Mouse (Mus musculus): ENCODE results near the gene 6030408B16Rik. TPM values are rescaled to one million over a fixed set of nuclear protein-coding genes. Genes with fewer than 3 reads are reported as not detected.

Gene 6030408B16Rik
- polyA plus RNA-seq, 1 experiment from 2014 or later: 0.13 TPM

GRCm38 (mm10) chr15:101262502-101262901 lies 30.5 kb upstream of the 6030408B16Rik start:
- Histone ChIP-seq H3K4me2 (ENCODE audit: low read length) (no peak overlapping the region), H3K9me3 (ENCODE audit: control insufficient read depth, low read length) (no peaks in the 10 kb centered on the region), H3K27me3 (replicated peaks; ENCODE audit: control insufficient read depth, insufficient read depth, low read length) (peaks cover 4% of the 10 kb centered on the region), H3K9ac (ENCODE audit: low read depth, low read length) (no peak overlapping the region), H3K4me1 (ENCODE audit: control insufficient read depth, insufficient read depth, low read depth, low read length) (peaks cover 7% of the 10 kb centered on the region), H3K36me3 (ENCODE audit: control insufficient read depth, insufficient read depth, low read length) (no peaks in the 10 kb centered on the region), H3K4me3 (ENCODE audit: low read length) (no peak overlapping the region), H3K27ac (ENCODE audit: low read depth, low read length) (no peak overlapping the region)
- ATAC-seq: no peak
- 60% methylated on average over 5 of the region's 5 CpGs for WGBS

DNA sequence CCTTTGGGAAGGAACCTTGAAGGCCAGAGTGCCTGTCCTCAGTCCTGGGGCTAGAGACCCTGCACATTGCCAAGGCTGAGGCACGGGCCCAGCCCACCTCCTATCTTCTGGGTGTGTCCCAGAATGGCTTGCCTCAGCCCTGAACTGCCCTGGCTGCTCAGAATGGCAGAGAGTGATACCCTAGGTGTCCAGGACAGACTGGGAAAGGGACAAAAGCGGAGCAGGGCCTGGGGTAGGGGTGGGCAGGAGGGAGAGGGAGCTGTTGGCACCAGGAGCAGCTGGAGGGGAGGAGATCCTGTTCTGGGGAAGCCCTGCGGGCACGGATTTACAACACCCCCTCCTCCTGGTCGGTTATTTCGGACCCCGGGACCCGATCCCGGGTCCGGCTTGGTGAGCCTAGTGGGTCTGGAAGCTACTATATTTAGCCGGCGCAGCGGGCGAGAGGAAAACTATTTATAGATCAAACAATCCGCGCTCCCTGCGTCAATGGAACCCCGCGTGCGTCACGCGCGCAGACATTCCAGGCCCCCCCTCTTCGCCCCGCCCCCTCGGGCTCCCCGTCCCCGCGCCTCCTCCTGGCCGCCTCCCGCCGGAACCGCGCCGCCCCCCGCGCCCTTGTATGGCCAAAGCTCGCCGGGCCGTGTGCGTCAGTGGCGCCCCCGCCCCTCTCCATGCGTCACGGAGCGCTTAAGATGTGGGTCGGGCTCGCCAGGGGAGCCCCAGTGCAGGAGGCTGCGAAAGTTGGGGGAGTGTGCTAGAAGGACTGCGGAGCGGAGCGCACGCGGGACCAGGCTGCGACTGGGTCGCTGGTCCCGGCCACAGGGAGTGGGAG lies 26.7 kb upstream of the 6030408B16Rik start:
- no peak overlapping the region; the same call in 1 of the 2 replicates for H3K27ac ChIP-seq (ENCODE audit: low read depth, low read length)
- peak overlapping the region; percentile 54 for H3K4me3 ChIP-seq (ENCODE audit: low read length)
- peaks cover 9% of the 10 kb centered on the region for H3K27me3 ChIP-seq (replicated peaks; ENCODE audit: control insufficient read depth, insufficient read depth, low read length)
- H3K4me2 ChIP-seq (ENCODE audit: low read length): peak overlapping the region; percentile 94
- H3K9me3 ChIP-seq (ENCODE audit: control insufficient read depth, low read length): no peaks in the 10 kb centered on the region
- WGBS: under 1% methylated on average over 43 of the region's 57 CpGs
- peak; percentile 79 for ATAC-seq
- H3K36me3 ChIP-seq (ENCODE audit: control insufficient read depth, insufficient read depth, low read length): peaks cover 5% of the 10 kb centered on the region
- H3K9ac ChIP-seq (ENCODE audit: low read depth, low read length): peak overlapping the region; percentile 50
- H3K4me1 ChIP-seq (ENCODE audit: control insufficient read depth, insufficient read depth, low read depth, low read length): peaks cover 7% of the 10 kb centered on the region

DNA sequence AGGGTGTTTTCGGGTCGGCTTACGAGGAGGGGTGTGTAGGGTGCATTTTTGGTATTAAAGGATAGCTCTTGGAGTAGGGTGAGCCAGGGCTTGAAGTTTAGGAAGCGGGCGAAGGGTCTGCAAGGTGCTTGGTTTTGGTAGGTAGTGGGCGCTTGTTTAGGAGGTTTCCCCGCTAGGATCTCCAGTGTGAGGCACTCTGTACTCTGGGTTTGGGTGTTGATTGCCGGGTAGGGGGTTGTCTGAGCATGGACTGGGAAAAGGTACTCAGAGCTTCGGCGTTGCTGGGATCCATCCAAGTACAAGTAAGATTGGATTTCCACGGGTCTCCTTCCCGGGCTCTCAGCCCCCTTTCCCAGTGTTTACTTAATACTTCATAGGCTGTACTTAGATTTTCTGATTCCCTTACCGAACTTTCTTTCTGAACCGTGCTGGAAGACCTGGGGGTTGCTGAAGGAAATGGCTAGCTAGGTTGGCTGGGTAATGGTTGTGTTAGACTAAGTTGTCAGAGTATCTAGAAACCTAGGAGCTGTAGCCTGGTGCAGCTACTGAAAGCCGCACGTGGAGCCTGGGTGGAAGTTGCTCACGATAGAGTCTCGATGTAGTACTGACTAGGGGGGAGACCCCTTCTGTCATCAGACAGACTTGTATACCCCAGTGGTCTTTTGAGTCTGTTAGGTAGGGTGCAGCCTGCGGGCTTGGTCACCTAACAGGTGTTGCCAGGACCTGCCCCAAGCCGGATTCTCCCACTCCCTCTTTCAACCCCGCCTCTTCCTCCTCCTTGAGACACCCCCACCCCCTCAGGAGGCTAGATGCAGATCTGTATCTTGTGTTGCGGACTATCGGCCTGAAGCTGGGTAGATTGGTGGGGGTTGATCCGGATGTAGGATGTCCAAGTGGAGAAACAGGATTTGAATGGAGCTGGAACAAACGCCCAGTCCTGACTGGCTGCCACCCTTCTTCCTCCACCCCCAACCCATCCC lies 25.7 kb upstream of the 6030408B16Rik start:
- ATAC-seq: no peak
- H3K4me1 ChIP-seq (ENCODE audit: control insufficient read depth, insufficient read depth, low read depth, low read length): peaks cover 7% of the 10 kb centered on the region
- H3K9ac ChIP-seq (ENCODE audit: low read depth, low read length): peak overlapping the region; percentile 50
- no peaks in the 10 kb centered on the region for H3K9me3 ChIP-seq (ENCODE audit: control insufficient read depth, low read length)
- peaks cover 9% of the 10 kb centered on the region for H3K27me3 ChIP-seq (replicated peaks; ENCODE audit: control insufficient read depth, insufficient read depth, low read length)
- H3K27ac ChIP-seq (ENCODE audit: low read depth, low read length): no peak overlapping the region
- peaks cover 5% of the 10 kb centered on the region for H3K36me3 ChIP-seq (ENCODE audit: control insufficient read depth, insufficient read depth, low read length)
- 7% methylated on average over 25 of the region's 25 CpGs for WGBS
- peak overlapping the region; percentile 54 for H3K4me3 ChIP-seq (ENCODE audit: low read length)
- peak overlapping the region; percentile 94 for H3K4me2 ChIP-seq (ENCODE audit: low read length)

DNA sequence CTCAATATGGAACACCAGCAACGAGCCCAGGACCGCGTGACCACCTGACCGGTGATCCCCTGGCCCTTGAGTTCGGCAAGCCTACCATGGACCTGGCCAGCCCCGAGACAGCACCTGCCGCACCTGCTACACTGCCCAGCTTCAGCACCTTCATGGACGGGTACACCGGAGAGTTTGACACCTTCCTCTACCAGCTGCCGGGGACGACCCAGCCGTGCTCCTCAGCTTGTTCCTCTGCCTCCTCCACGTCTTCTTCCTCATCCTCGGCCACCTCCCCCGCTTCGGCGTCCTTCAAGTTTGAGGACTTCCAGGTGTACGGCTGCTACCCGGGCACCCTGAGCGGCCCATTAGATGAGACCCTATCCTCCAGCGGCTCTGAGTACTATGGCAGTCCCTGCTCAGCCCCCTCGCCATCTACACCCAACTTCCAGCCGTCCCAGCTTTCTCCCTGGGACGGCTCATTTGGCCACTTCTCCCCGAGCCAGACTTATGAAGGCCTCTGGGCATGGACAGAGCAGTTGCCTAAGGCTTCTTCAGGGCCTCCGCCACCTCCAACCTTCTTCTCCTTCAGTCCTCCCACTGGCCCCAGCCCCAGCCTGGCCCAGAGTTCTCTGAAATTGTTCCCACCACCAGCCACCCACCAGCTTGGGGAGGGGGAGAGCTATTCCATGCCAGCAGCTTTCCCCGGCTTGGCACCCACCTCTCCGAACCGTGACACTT lies 22.8 kb upstream of the 6030408B16Rik start:
- Histone ChIP-seq H3K9me3 (ENCODE audit: control insufficient read depth, low read length) (no peaks in the 10 kb centered on the region), H3K27me3 (replicated peaks; ENCODE audit: control insufficient read depth, insufficient read depth, low read length) (peaks cover 9% of the 10 kb centered on the region), H3K27ac (ENCODE audit: low read depth, low read length) (no peak overlapping the region), H3K4me3 (ENCODE audit: low read length) (no peak overlapping the region), H3K4me2 (ENCODE audit: low read length) (no peak overlapping the region), H3K36me3 (ENCODE audit: control insufficient read depth, insufficient read depth, low read length) (peaks cover 11% of the 10 kb centered on the region), H3K4me1 (ENCODE audit: control insufficient read depth, insufficient read depth, low read depth, low read length) (peaks cover 7% of the 10 kb centered on the region), H3K9ac (ENCODE audit: low read depth, low read length) (no peak overlapping the region)
- 90% methylated on average over 29 of the region's 29 CpGs for WGBS
- ATAC-seq: no peak

- peaks cover 2% of the 10 kb centered on the region for H3K4me1 ChIP-seq (ENCODE audit: control insufficient read depth, insufficient read depth, low read depth, low read length)
- peaks cover 11% of the 10 kb centered on the region for H3K36me3 ChIP-seq (ENCODE audit: control insufficient read depth, insufficient read depth, low read length)
- peaks cover 6% of the 10 kb centered on the region for H3K27me3 ChIP-seq (replicated peaks; ENCODE audit: control insufficient read depth, insufficient read depth, low read length)
- no peak for ATAC-seq
- WGBS: 87% methylated on average over 3 of the region's 3 CpGs
- H3K27ac ChIP-seq (ENCODE audit: low read depth, low read length): no peak overlapping the region
- H3K4me3 ChIP-seq (ENCODE audit: low read length): no peak overlapping the region
- H3K9ac ChIP-seq (ENCODE audit: low read depth, low read length): no peak overlapping the region
- H3K9me3 ChIP-seq (ENCODE audit: control insufficient read depth, low read length): no peaks in the 10 kb centered on the region
- no peak overlapping the region for H3K4me2 ChIP-seq (ENCODE audit: low read length)
Observed at GRCm38 (mm10) chr15:101271107-101271506, 21.9 kb upstream of the 6030408B16Rik start.

DNA sequence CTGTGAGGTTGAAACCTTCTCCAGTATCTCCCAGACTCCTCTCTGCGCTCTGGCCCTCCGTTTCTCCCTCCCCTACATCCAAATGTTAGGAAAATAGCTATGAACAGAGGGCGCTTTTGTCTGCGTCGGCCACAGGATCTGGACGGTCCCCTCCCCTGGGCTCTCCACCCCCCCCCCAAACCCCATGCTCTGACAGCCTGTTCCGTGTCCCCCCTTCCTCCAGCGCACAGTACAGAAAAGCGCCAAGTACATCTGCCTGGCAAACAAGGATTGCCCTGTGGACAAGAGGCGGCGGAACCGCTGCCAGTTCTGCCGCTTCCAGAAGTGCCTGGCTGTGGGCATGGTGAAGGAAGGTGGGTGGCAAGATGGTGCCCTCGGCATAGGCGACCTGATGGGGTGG lies 21.5 kb upstream of the 6030408B16Rik start:
- no peak for ATAC-seq
- Histone ChIP-seq H3K36me3 (ENCODE audit: control insufficient read depth, insufficient read depth, low read length) (peaks cover 11% of the 10 kb centered on the region), H3K9me3 (ENCODE audit: control insufficient read depth, low read length) (no peaks in the 10 kb centered on the region), H3K27ac (ENCODE audit: low read depth, low read length) (no peak overlapping the region), H3K9ac (ENCODE audit: low read depth, low read length) (no peak overlapping the region), H3K27me3 (replicated peaks; ENCODE audit: control insufficient read depth, insufficient read depth, low read length) (peaks cover 6% of the 10 kb centered on the region), H3K4me2 (ENCODE audit: low read length) (no peak overlapping the region), H3K4me3 (ENCODE audit: low read length) (no peak overlapping the region), H3K4me1 (ENCODE audit: control insufficient read depth, insufficient read depth, low read depth, low read length) (no peaks in the 10 kb centered on the region)
- WGBS: 67% methylated on average over 15 of the region's 15 CpGs

DNA sequence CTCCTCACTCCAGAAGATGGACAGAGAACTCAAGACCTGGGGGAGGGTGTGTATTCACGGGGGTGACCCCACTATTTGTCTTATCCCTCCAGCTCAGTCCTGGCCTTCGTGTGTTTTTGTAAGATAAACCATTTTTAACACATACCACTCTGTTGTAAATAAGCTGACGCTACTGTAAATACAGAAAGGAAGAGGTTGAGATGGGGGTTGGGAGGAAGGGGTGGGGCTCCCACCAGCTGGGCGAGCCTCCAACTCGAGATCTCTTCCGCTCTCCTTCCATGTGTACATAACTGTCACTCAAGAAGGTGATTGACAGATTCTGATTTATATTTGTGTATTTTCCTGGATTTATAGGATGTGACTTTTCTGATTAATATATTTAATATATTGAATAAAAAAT lies 18.6 kb upstream of the 6030408B16Rik start:
- H3K27ac ChIP-seq (ENCODE audit: low read depth, low read length): no peak overlapping the region
- H3K9ac ChIP-seq (ENCODE audit: low read depth, low read length): no peak overlapping the region
- H3K9me3 ChIP-seq (ENCODE audit: control insufficient read depth, low read length): no peaks in the 10 kb centered on the region
- H3K4me1 ChIP-seq (ENCODE audit: control insufficient read depth, insufficient read depth, low read depth, low read length): peaks cover 2% of the 10 kb centered on the region; the same call in 1 of the 2 replicates
- no peak overlapping the region for H3K4me2 ChIP-seq (ENCODE audit: low read length)
- ATAC-seq: no peak
- H3K27me3 ChIP-seq (replicated peaks; ENCODE audit: control insufficient read depth, insufficient read depth, low read length): no peaks in the 10 kb centered on the region
- whole genome bisulfite sequencing: 74% methylated on average over 6 of the region's 6 CpGs
- peaks cover 11% of the 10 kb centered on the region for H3K36me3 ChIP-seq (ENCODE audit: control insufficient read depth, insufficient read depth, low read length)
- H3K4me3 ChIP-seq (ENCODE audit: low read length): no peak overlapping the region

- H3K4me1 ChIP-seq (ENCODE audit: control insufficient read depth, insufficient read depth, low read depth, low read length): peaks cover 2% of the 10 kb centered on the region; the same call in 1 of the 2 replicates
- no peak overlapping the region for H3K4me3 ChIP-seq (ENCODE audit: low read length)
- H3K27ac ChIP-seq (ENCODE audit: low read depth, low read length): peak overlapping the region; percentile 36; the same call in 1 of the 2 replicates
- peak; percentile 86 for ATAC-seq
- H3K36me3 ChIP-seq (ENCODE audit: control insufficient read depth, insufficient read depth, low read length): peaks cover 6% of the 10 kb centered on the region; the same call in 1 of the 2 replicates
- 20% methylated on average over 11 of the region's 11 CpGs for WGBS
- H3K27me3 ChIP-seq (replicated peaks; ENCODE audit: control insufficient read depth, insufficient read depth, low read length): no peaks in the 10 kb centered on the region
- no peaks in the 10 kb centered on the region for H3K9me3 ChIP-seq (ENCODE audit: control insufficient read depth, low read length)
- H3K4me2 ChIP-seq (ENCODE audit: low read length): no peak overlapping the region
- no peak overlapping the region for H3K9ac ChIP-seq (ENCODE audit: low read depth, low read length)
Observed at GRCm38 (mm10) chr15:101277351-101277899, 15.6 kb upstream of the 6030408B16Rik start.

Measured in hindbrain, embryonic 16.5 days (tissue).